Mouse (Mus musculus) hindbrain, embryonic 16.5 days (tissue): ENCODE measurements at regions not wholly inside any gene's neighbourhood (a gene's known extent, or its start where the extent isn't known, plus 50 kb on each side); places are given as distances from the start of the nearest gene placed in this dataset.
"Not testable (repeated sequence)": the region's sequence is repeated elsewhere in the genome, so short reads cannot be mapped to it uniquely, and the experiment has no call there.

Experiments
- ATAC-seq: fragments of 200-750 bp; cut with Nextera tagmentation; 2 replicates; pipeline ENCODE4 v1.8.0; 2017; ENCODE audit warnings: moderate TSS enrichment, moderate library complexity
- H3K27ac ChIP-seq: fragments of 300-500 bp; sonication (generic); 2 replicates; pipeline ENCODE4 v1.5.1; 2014; ENCODE audit warnings: low read depth, mild to moderate bottlenecking, control low read depth, low read length, moderate library complexity
- H3K27me3 ChIP-seq: fragments of 300-500 bp; sonication (generic); replicated peaks from 2 replicates; pipeline ENCODE4 v1.6.1; 2014; ENCODE audit warnings: low read length; ENCODE audit not compliant: control insufficient read depth, insufficient read depth
- H3K36me3 ChIP-seq: fragments of 300-500 bp; sonication (generic); 2 replicates; pipeline ENCODE4 v1.6.1; 2014; ENCODE audit warnings: mild to moderate bottlenecking, low read length, moderate library complexity, mixed read lengths; ENCODE audit not compliant: control insufficient read depth, insufficient read depth
- H3K4me1 ChIP-seq: fragments of 300-500 bp; sonication (generic); 2 replicates; pipeline ENCODE4 v1.6.1; 2014; ENCODE audit warnings: low read depth, low read length; ENCODE audit not compliant: control insufficient read depth, insufficient read depth
- H3K4me2 ChIP-seq: fragments of 300-500 bp; sonication (generic); 2 replicates; pipeline ENCODE4 v1.6.1; 2014; ENCODE audit warnings: mild to moderate bottlenecking, low read length, control low read depth, moderate library complexity
- H3K4me3 ChIP-seq: fragments of 300-500 bp; sonication (generic); 2 replicates; pipeline ENCODE4 v1.5.1; 2014; ENCODE audit warnings: mild to moderate bottlenecking, low read length, control low read depth, moderate library complexity
- H3K9ac ChIP-seq: fragments of 300-500 bp; sonication (generic); 2 replicates; pipeline ENCODE4 v1.6.1; 2014; ENCODE audit warnings: low read depth, mild to moderate bottlenecking, control low read depth, low read length, moderate library complexity
- H3K9me3 ChIP-seq: fragments of 300-500 bp; sonication (generic); 2 replicates; pipeline ENCODE4 v1.6.1; 2014; ENCODE audit warnings: mild to moderate bottlenecking, low read length, moderate library complexity; ENCODE audit not compliant: control insufficient read depth
- WGBS: fragments of 180-500 bp; shearing (Covaris S2); extraction: QIAGEN DNeasy Blood & Tissue Kit; methylation state at CpG from one replicate; pipeline ENCODE4 v1.1.7; 2014; 5-methylcytosine and 5-hydroxymethylcytosine counted together

GRCm38 (mm10) chr2:75781781-75782211 is 50.2 kb upstream of the Agps start:
- H3K4me1 ChIP-seq = no peaks in the 10 kb centered on the region
- H3K27me3 ChIP-seq = no peaks in the 10 kb centered on the region
- ATAC-seq = no peak
- WGBS = 75% methylated on average over 6 of the region's 6 CpGs
- H3K27ac ChIP-seq = no peak overlapping the region
- no peaks in the 10 kb centered on the region for H3K36me3 ChIP-seq
- no peak overlapping the region for H3K9ac ChIP-seq
- H3K4me3 ChIP-seq = no peak overlapping the region
- H3K9me3 ChIP-seq = no peaks in the 10 kb centered on the region
- no peak overlapping the region for H3K4me2 ChIP-seq

DNA sequence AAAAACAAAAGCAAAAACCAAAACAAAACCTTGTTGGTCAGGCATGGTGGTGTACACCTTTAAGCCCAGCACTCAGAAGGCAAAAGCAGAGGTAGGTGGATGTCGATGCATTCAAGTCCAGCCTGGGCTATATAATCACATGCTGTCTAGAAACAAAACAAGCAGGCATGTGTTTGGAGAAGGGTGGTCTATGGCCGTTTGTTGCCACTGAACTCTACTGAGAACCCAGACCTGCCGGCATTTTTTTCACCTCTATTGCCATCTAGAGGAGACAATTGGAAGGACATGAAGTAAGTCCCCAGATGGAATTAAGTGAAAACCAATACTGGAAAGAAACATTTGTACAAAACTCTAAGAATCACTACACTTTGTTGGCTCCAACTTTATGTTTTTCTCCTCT is 50.9 kb upstream of the Agps start:
- WGBS = 0% methylated on average over 3 of the region's 3 CpGs
- Histone ChIP-seq H3K27me3 (no peaks in the 10 kb centered on the region), H3K36me3 (no peaks in the 10 kb centered on the region), H3K9ac (no peak overlapping the region), H3K4me1 (no peaks in the 10 kb centered on the region), H3K4me3 (no peak overlapping the region), H3K4me2 (peak overlapping the region; percentile 5; the same call in 1 of the 2 replicates), H3K27ac (no peak overlapping the region), H3K9me3 (no peaks in the 10 kb centered on the region)
- ATAC-seq = peak; percentile 69

- H3K4me1 ChIP-seq, H3K36me3 ChIP-seq, ATAC-seq, H3K9ac ChIP-seq, H3K27me3 ChIP-seq, H3K27ac ChIP-seq, H3K9me3 ChIP-seq, H3K4me2 ChIP-seq, H3K4me3 ChIP-seq: not testable (repeated sequence)
- 94% methylated on average over 3 of the region's 3 CpGs for WGBS
These were observed 53.3 kb upstream of the Agps start for GRCm38 (mm10) chr2:75778628-75779027.

DNA sequence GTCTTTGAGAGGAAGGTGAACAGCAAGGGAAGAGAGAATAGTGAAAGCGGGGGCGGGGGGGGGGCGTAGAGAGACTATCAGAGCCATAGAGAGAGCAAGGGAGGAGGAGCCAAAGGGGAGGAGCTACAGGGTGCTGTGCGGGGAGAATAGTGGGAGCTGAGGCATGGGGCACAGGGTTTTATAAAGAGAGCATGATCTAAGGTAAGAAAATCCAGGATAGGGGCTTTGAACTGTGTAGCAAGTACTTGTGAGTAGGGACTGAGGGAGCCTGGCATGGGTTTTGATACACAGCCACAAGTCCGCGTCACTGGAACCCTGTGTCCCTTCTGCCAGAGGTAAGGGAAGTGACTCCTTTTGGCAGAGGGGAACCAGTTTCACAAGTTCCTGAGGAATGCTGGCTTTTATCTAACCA is 54.9 kb upstream of the Agps start:
- 15% methylated on average over 6 of the region's 6 CpGs for WGBS
- Histone ChIP-seq H3K27ac (no peak overlapping the region), H3K4me1 (no peaks in the 10 kb centered on the region), H3K36me3 (no peaks in the 10 kb centered on the region), H3K9me3 (no peaks in the 10 kb centered on the region), H3K4me3 (no peak overlapping the region), H3K4me2 (peak overlapping the region; percentile 32), H3K27me3 (no peaks in the 10 kb centered on the region), H3K9ac (no peak overlapping the region)
- 0 out of 2 replicates have a peak, but pooled peaks have one; percentile 37 for ATAC-seq

DNA sequence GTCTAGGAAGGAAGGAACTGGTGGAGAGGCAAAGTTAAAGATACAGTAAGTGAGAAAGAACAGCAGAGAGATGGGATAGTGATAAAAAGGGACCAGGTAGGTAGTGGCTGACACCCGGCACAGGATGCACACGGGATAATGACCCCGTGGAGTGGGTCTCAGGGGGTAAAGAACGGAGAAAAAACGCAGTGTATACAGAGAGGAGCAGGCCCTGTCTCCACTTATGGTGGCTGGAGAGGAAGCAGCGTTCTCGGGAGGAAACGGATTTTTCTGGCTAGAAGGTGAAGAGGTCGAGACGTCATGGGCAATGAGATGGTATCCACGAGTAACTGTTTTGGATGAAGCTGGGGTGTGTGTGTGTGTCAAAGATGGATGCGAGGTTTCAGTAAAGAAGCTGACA is 55.4 kb upstream of the Agps start:
- H3K36me3 ChIP-seq = no peaks in the 10 kb centered on the region

GRCm38 (mm10) chr2:75775217-75775616 is 56.8 kb upstream of the Agps start:
- no peak for ATAC-seq
- Histone ChIP-seq H3K4me3 (no peak overlapping the region), H3K4me1 (no peaks in the 10 kb centered on the region), H3K9me3 (no peaks in the 10 kb centered on the region), H3K4me2 (no peak overlapping the region), H3K27me3 (no peaks in the 10 kb centered on the region; the same call in 1 of the 2 replicates), H3K36me3 (no peaks in the 10 kb centered on the region), H3K27ac (no peak overlapping the region), H3K9ac (no peak overlapping the region)
- 88% methylated on average over 1 of the region's 1 CpGs for WGBS

More for the DNA sequence above, 55.4 kb upstream of the Agps start:
- Histone ChIP-seq H3K9me3 (no peaks in the 10 kb centered on the region), H3K4me1 (no peaks in the 10 kb centered on the region), H3K4me2 (peak overlapping the region; percentile 32), H3K27ac (no peak overlapping the region), H3K4me3 (no peak overlapping the region), H3K27me3 (no peaks in the 10 kb centered on the region), H3K9ac (no peak overlapping the region)
- WGBS = 34% methylated on average over 12 of the region's 12 CpGs
- no peak for ATAC-seq

DNA sequence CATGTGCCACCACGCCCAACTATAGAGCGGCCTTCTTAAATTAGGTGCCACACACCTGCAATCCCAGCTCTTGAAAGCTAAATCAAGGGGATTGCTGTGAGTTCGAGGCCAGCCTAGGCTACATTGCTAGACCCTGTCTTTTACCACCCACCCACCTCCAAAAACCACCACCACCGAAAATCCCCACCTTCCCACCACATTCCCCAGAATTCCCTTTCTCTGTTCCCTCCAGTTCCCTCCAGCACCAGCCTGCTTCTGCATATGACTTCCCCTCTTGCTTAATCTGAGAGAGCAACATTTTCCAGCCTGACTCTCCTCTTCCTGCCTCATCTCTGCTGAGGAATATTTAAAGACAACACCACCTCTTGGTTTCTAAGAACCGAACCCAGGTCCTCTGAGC is 58.5 kb upstream of the Agps start:
- 89% methylated on average over 5 of the region's 5 CpGs for WGBS
- no peak for ATAC-seq
- no peak overlapping the region for H3K4me3 ChIP-seq

DNA sequence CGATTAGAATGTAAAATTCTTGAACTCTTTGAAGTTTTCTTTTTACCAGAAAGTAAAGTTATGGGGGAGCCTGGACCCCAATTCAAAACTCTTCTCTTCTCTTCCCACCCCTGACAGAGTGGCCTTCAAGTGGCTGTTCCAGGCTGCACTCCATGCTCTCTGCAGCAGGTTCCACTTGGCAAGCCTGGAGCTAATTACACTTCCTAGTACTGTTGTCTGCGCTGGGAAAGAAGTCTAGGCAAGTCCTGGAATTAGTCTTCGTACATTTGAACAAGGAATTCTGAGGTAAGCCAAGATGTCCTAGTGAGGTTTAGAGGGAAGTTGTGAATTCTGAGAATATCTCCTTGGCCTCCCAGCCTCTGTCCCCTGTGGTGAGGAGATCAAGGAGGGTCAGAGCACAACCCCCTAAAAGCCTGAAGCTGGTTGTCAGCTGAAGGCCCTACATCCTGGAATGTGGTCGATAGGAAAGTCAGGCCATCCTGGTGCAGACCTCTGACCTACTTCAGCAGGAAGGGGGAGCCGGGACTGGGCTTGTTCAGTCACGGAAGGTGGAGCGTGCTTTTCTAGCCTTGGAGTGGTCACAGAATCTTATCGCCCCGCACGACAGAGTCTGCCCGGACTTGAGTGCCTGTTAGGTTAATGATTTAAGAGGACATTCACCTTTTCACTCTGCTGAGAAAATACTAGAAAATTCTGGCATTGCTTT is 59.6 kb upstream of the Agps start:
- H3K4me2 ChIP-seq = no peak overlapping the region
- peaks cover 7% of the 10 kb centered on the region for H3K4me1 ChIP-seq
- no peak for ATAC-seq
- H3K36me3 ChIP-seq = no peaks in the 10 kb centered on the region
- WGBS = 45% methylated on average over 11 of the region's 11 CpGs
- H3K9ac ChIP-seq = no peak overlapping the region
- H3K27ac ChIP-seq = no peak overlapping the region
- no peak overlapping the region for H3K4me3 ChIP-seq
- no peaks in the 10 kb centered on the region; the same call in 1 of the 2 replicates for H3K27me3 ChIP-seq
- no peaks in the 10 kb centered on the region for H3K9me3 ChIP-seq

More for the DNA sequence above, 58.5 kb upstream of the Agps start:
- H3K9me3 ChIP-seq = no peaks in the 10 kb centered on the region
- H3K4me2 ChIP-seq = no peak overlapping the region
- H3K27me3 ChIP-seq = no peaks in the 10 kb centered on the region; the same call in 1 of the 2 replicates
- H3K4me1 ChIP-seq = peaks cover 3% of the 10 kb centered on the region
- no peaks in the 10 kb centered on the region for H3K36me3 ChIP-seq
- no peak overlapping the region for H3K27ac ChIP-seq
- H3K9ac ChIP-seq = no peak overlapping the region

- Histone ChIP-seq H3K27me3 (no peaks in the 10 kb centered on the region; the same call in 1 of the 2 replicates), H3K36me3 (no peaks in the 10 kb centered on the region), H3K27ac (no peak overlapping the region), H3K4me2 (no peak overlapping the region), H3K9ac (no peak overlapping the region), H3K4me3 (no peak overlapping the region), H3K9me3 (no peaks in the 10 kb centered on the region), H3K4me1 (peaks cover 7% of the 10 kb centered on the region)
- ATAC-seq = no peak
- WGBS = 88% methylated on average over 1 of the region's 1 CpGs
These were observed 61.3 kb upstream of the Agps start for GRCm38 (mm10) chr2:75770633-75771032.
